Mouse (Mus musculus) C2C12 (cell line): Measurements from ENCODE around the gene Amdhd1. TPM values are rescaled to one million over a fixed set of nuclear protein-coding genes. Genes with fewer than 3 reads are reported as not detected.

ENCODE experiments used
- H3K27me3 ChIP-seq: one replicate; pipeline ENCODE4 v1.6.1; 2011; ENCODE audit not compliant: control insufficient read depth, insufficient read depth, insufficient read length
- H3K36me3 ChIP-seq: one replicate; pipeline ENCODE4 v1.6.1; 2011; ENCODE audit not compliant: control insufficient read depth, insufficient read depth
- H3K4me3 ChIP-seq: one replicate; pipeline ENCODE4 v1.5.1; 2011; ENCODE audit warnings: mild to moderate bottlenecking, control low read depth; ENCODE audit not compliant: poor library complexity, insufficient read depth, severe bottlenecking
- H3K79me2 ChIP-seq: one replicate; pipeline ENCODE4 v1.6.1; 2011; ENCODE audit not compliant: control insufficient read depth, insufficient read depth
- H3K79me3 ChIP-seq: one replicate; pipeline ENCODE4 v1.6.1; 2011; ENCODE audit warnings: low read depth, control low read depth
- H3ac ChIP-seq: one replicate; pipeline ENCODE3; 2011; ENCODE audit warnings: low read depth; ENCODE audit not compliant: control insufficient read depth, insufficient read length
- CEBPB ChIP-seq: IDR thresholded peaks from one replicate; pipeline ENCODE4 v1.6.1; 2011; ENCODE audit warnings: low read depth, mild to moderate bottlenecking, control low read depth, moderate library complexity
- CTCF ChIP-seq: IDR thresholded peaks from one replicate; pipeline ENCODE4 v1.5.1; 2011; ENCODE audit not compliant: control insufficient read depth, insufficient read depth, insufficient read length
- FOSL1 ChIP-seq: IDR thresholded peaks from one replicate; pipeline ENCODE4 v1.8.0; 2011; ENCODE audit warnings: mild to moderate bottlenecking, low read length; ENCODE audit not compliant: poor library complexity, insufficient read depth, severe bottlenecking
- MAX ChIP-seq: IDR thresholded peaks from one replicate; pipeline ENCODE4 v1.6.1; 2011; ENCODE audit warnings: mild to moderate bottlenecking, control low read depth
- MYOD1 ChIP-seq: IDR thresholded peaks from one replicate; pipeline ENCODE4 v1.6.1; 2011; ENCODE audit warnings: low read depth; ENCODE audit not compliant: control insufficient read depth, insufficient read length
- MYOG ChIP-seq: IDR thresholded peaks from one replicate; pipeline ENCODE4 v1.6.1; 2011; ENCODE audit not compliant: control insufficient read depth, insufficient read length; ENCODE audit errors: extremely low read depth
- USF1 ChIP-seq: IDR thresholded peaks from one replicate; pipeline ENCODE4 v1.6.1; 2011; ENCODE audit warnings: low read depth, mild to moderate bottlenecking, control low read depth, moderate library complexity
- polyA plus RNA-seq: library from polyadenylated mRNA; unstranded; fragments of >200 nt; fragmentation: generic; extraction: Trizol; gene quantifications from one replicate; pipeline ENCODE4 v1.2.1, GENCODE M21; 2012; ENCODE audit warnings: missing spikeins

Gene Amdhd1
- polyA plus RNA-seq, 1 experiment = 0.04 TPM

- no peak for TF ChIP-seq MYOD1
- TF ChIP-seq USF1 = no peak
- TF ChIP-seq FOSL1 = no peak
- no peak for TF ChIP-seq CEBPB
- TF ChIP-seq MAX = no peak
- TF ChIP-seq MYOG = no peak
- TF ChIP-seq CTCF = no peak
- H3K27me3 ChIP-seq = no peaks in the 10 kb centered on the region
- H3K79me2 ChIP-seq = no peaks in the 10 kb centered on the region
- H3K79me3 ChIP-seq = no peaks in the 10 kb centered on the region
- no peak overlapping the region for H3K4me3 ChIP-seq
- H3K36me3 ChIP-seq = no peaks in the 10 kb centered on the region
- H3ac ChIP-seq = no peak overlapping the region
Measured at GRCm38 (mm10) chr10:93552596-93552995, 12.8 kb upstream of the Amdhd1 start.

- no peaks in the 10 kb centered on the region for H3K79me2 ChIP-seq
- no peak overlapping the region for H3ac ChIP-seq
- H3K79me3 ChIP-seq = no peaks in the 10 kb centered on the region
- no peak for TF ChIP-seq MYOG
- no peak for TF ChIP-seq CTCF
- no peak for TF ChIP-seq MAX
- TF ChIP-seq FOSL1 = no peak
- no peak for TF ChIP-seq CEBPB
- TF ChIP-seq USF1 = no peak
- no peak for TF ChIP-seq MYOD1
- no peaks in the 10 kb centered on the region for H3K36me3 ChIP-seq
- H3K27me3 ChIP-seq = no peaks in the 10 kb centered on the region
- no peak overlapping the region for H3K4me3 ChIP-seq
Measured at GRCm38 (mm10) chr10:93549821-93550220, 10.0 kb upstream of the Amdhd1 start.

- Histone ChIP-seq H3K27me3 (no peaks in the 10 kb centered on the region), H3K36me3 (no peaks in the 10 kb centered on the region), H3K4me3 (no peak overlapping the region), H3ac (no peak overlapping the region), H3K79me2 (no peaks in the 10 kb centered on the region), H3K79me3 (no peaks in the 10 kb centered on the region)
- no peak for TF ChIP-seq CEBPB
- TF ChIP-seq CTCF = peak; percentile 12
- TF ChIP-seq MYOD1 = no peak
Measured at GRCm38 (mm10) chr10:93548991-93549390, 9.2 kb upstream of the Amdhd1 start.

GRCm38 (mm10) chr10:93547741-93548270 lies 8.0 kb upstream of the Amdhd1 start:
- Histone ChIP-seq H3ac (no peak overlapping the region), H3K27me3 (no peaks in the 10 kb centered on the region), H3K79me2 (no peaks in the 10 kb centered on the region), H3K4me3 (no peak overlapping the region), H3K79me3 (no peaks in the 10 kb centered on the region), H3K36me3 (no peaks in the 10 kb centered on the region)
- TF ChIP-seq FOSL1 (no peak), MYOD1 (no peak), CEBPB (no peak), MAX (no peak)

GRCm38 (mm10) chr10:93544172-93544571 lies 4.3 kb upstream of the Amdhd1 start:
- Histone ChIP-seq H3K36me3 (no peaks in the 10 kb centered on the region), H3K79me3 (no peaks in the 10 kb centered on the region), H3K27me3 (no peaks in the 10 kb centered on the region), H3ac (no peak overlapping the region), H3K79me2 (no peaks in the 10 kb centered on the region), H3K4me3 (no peak overlapping the region)
- TF ChIP-seq FOSL1 = no peak
- TF ChIP-seq MAX = no peak
- TF ChIP-seq CEBPB = no peak
- TF ChIP-seq CTCF = no peak
- no peak for TF ChIP-seq USF1
- no peak for TF ChIP-seq MYOG
- no peak for TF ChIP-seq MYOD1

- Histone ChIP-seq H3K4me3 (no peak overlapping the region), H3ac (no peak overlapping the region), H3K79me2 (no peaks in the 10 kb centered on the region), H3K27me3 (no peaks in the 10 kb centered on the region), H3K79me3 (no peaks in the 10 kb centered on the region), H3K36me3 (no peaks in the 10 kb centered on the region)
- TF ChIP-seq MYOG (no peak), FOSL1 (no peak), USF1 (no peak), MYOD1 (no peak), MAX (no peak), CEBPB (no peak), CTCF (no peak)
Measured at GRCm38 (mm10) chr10:93543176-93543575, 3.3 kb upstream of the Amdhd1 start.
